Mouse (Mus musculus) layer of hippocampus, postnatal 10 days (tissue): ENCODE results near the gene Fam13a. TPM values are rescaled to one million over a fixed set of nuclear protein-coding genes. Genes with fewer than 3 reads are reported as not detected.

Source experiments
- DNase-seq, 2 experiments: peaks; one replicate each; pipeline ENCODE4 v3.0.0; 2021; ENCODE audit warnings: low spot score in 2 of 2
- long read RNA-seq: library from polyadenylated mRNA; stranded (forward); transcript quantifications from one replicate; pipeline ENCODE4 v2.0.0, GENCODE M21; 2023
- total RNA-seq, 2 experiments: library from RNA; stranded (reverse); gene quantifications; 2 replicates each; pipeline ENCODE4 v1.2.3; 2021

The Fam13a gene
- 10 to 100 TPM; 16.0 to 16.5 TPM for total RNA-seq
- long read RNA-seq, full-length matches to known transcripts = 2 of 7 reads
- long read RNA-seq, partial matches to known transcripts = 3 of 7 reads
- long read RNA-seq, other reads (novel, unspliced or antisense) = 2 of 7 reads

DNA sequence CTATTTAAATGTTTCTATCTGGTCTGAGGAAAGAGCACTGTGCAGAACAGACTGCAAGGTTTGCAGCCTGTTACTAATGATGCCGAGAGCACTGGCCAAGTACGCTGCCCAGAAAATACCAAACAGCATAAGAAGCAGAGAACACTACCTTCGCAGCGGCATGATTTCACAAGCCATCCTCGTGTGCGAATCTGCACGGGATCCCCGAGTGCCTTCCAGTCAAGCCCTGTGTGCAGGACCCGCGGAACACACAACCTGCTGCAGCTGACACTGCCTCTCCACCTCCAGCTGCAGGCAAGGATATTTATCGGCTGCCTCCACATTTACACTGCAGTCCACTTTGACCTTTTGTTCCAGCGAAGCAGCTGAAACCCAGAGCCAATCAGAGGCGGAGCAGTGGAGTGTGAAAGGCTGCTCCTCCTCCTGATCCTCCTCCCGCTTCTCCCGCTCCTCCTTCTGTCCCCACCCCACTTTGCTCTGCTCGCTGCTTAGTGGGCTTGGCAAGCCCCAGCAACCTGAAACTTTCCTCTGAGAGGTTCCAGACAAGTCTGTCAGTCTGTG lies at the start of gene Fam13a:
Gene Fam13a, minus strand, starts transcription at position 386 of the 561 bp plus-strand sequence.
- peak; percentile 71 to 77 for DNase-seq

DNA sequence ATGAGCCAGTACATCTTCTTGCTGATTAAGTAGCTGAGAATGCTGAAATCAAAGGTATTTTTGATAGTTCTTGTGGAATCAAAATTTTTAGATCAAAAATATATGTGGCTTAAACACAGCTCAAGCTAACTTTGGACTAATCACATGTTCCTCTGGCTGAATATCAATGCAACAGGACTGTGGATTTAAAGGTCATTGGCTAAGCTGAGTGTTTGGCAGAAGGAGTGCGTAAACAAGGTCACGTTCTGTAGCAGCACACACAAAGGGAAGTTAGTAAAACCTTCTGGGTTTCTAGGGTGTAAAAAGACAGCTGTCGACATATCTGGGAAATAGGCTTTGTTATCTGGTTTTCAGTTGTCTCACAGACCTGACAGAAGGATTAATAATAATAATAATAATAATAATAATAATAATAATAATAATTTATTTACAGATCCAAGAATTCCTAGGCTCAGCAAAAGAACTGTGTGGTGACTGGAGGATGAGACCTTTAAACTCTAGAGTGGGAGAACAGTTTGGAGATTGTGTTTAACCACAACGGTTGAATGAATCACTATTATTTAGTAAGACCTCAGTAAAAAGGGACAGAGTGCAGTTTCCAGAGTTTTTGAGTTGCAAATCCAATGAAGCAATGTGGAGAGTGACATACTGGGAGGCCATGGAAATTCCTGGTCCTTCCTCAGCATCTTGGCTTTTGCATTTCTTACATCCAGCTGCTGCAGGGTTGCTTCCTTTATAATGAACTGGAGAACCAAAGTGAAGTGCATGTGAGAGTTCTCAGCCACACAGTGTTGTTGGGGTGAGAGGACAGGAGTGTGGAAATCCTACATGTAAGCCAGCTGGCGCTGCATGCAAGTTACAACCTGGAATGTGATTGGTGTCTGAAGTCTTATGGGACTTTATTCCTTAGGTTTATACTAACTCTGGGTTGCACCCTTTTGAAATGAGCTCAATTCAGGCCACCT lies 48.0 kb upstream of the Fam13a start:
- DNase-seq = no peak

DNA sequence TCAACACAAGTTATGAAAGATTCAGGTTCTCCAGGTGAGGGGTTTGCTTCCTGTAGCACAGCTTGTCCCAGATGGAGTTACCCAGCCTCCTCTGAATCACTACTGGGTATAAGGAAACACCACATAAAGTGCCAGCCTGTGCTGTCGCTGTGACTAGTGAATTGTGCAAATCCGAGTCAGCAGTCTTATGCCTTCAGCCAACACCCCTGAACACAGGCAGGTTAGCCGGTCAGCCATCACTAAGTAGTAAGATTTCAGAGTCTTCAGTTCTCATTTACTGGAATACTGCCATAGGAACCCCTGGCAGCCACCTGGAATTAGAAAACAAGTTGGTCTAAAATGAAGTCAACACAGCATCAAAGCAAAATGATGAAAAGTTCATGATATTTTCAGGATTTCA lies 47.3 kb upstream of the Fam13a start:
- DNase-seq = no peak

DNA sequence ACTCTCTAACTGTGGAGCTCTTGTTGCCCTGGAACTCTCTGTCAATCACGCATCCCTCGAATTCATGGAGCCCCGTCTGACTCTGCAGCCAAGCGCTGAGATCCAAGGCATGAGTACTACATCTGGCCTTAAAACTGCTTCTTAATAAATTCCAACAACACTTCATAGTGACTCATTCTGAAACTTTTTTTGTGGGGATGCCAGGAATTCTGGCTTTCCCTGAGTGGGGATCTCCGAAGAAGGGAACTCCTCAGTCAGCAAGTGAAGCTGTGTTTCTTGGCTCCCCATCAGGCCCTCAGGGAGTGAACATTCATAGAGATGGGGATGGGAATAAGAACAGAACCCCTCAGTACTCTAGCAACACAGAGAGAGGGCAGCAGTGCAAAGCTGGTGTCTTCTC lies 43.8 kb upstream of the Fam13a start:
- DNase-seq = no peak

DNA sequence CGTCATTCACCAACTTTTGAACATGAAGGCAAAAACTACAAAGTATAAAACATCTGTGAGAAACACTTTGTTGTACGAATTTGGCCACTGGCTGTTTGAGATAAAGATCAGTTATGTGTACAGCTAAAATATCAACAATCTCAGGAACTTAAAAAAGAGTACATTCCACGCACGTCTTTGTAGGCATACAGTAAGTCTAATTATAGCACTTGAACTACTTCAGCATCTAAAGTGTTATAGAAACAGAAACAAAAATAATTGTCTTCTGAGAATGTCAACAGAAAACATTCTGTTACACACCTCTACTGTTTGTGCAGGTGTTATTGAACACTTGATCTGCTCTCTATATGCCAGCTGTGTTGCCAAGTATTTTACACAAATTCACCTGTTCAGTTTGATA lies 40.1 kb upstream of the Fam13a start:
- no peak for DNase-seq

DNA sequence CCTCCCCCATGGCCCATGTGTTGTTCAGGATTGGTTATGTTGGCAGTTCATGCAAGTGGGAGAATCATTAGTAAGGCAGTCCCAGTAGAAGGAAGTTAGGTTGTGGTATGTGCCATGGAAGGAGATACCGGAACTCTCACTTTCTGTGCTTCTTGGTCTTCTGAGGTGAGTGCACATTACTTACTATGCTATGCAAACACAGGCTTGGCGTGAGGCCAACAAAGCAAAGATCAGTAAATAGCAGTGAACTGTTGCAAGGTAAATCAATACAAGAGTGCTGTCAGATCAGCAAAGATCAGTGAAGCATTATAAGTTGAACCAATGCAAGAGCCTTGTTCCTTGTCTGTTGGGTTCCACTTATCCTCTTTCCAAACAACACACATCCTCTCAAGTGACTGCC lies 28.9 kb upstream of the Fam13a start:
- no peak for DNase-seq

DNA sequence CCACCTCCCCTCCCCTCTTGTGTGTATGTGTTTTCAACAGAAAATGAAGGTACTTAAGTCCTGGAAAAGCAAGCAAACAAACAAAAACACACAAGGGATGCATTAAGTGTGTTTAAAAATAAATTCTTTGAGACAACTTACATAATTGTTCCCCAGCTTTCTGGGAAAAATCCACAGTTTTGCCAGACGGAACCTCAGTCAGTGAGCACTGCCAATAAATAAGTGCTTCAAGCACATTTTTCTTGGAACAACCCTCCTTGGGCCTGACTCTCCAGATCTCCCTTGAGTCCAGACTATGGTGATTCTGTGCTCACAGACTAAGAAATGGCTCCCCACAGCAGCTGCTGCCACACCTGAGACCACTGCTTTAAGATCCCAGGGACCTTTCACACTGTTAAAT lies 15.4 kb upstream of the Fam13a start:
- no peak for DNase-seq

DNA sequence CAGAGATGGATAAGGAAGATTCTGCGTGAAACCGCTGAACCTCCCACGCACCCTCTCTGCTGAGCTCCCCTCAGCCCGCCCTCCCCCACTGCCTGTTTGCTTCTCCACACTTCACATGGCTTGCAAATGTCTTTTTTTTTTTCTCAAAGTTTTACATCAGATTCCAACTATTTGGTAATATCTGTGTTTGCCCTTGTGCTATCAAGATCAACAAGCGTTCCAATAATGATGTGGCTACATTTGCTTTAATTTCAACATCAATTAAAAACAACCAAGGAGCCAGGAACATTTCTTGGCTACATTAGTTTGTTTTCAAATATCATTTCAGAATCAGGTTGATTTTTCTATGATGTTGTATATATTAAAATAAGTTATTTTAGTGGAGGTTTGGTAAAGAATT lies 8.4 kb upstream of the Fam13a start:
- no peak for DNase-seq

DNA sequence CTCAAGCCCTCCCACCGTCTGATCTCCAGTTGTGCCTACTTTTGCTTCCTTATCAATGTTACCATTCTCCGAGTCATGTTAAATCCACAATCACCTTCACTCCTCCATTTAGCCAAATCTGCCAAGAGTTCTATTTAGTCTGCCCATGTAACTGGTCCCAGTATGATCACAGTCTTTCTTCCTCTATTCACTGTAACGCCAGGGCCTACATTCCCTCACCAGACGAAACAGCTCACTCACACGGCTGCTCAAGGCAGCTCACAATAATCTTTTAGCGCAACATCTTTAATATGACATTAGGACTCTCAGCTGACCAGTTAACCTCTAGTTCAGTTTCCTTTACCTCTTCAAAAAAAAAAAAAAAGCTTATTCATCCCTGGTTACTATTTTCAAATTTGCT lies 7.2 kb upstream of the Fam13a start:
- DNase-seq = no peak

DNA sequence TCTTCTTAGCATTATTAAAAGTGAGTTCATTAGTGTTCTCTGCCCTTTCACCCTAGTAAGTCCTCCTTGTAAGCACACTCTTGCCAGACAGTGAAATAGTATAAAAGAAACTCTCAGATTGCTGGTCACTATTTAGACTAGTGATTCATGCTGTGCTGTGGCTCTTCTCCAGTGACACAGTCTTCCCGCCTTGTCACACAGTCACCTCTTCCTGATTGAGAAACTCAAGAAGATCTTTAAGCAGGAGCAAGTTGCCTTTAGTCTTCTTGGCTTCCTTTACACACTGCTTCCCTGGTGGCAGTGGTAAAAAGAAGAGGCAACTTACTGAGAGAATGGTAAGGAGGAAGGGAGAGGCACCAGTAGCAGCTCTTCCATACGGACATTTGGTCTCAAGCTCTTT lies 6.3 kb upstream of the Fam13a start:
- DNase-seq = no peak

DNA sequence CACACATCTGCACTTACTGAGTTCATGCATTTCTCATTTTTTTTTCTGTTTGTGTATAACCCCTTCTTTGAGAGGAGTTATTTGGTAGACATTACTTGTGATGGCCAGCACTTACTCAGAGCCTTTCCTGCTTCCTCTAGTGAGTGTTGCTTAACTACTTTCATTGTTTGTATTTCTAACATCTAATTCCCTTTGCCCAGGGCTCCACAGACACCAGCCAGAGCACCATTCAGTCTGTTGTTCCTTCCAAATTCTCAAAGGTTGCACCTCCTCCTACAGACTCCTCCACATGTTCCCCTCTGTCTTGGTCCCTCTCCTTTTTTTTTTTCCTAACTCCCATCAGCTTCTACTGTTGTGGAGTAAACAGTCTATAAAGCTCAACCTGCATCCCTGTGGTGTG lies 5.7 kb upstream of the Fam13a start:
- no peak for DNase-seq

DNA sequence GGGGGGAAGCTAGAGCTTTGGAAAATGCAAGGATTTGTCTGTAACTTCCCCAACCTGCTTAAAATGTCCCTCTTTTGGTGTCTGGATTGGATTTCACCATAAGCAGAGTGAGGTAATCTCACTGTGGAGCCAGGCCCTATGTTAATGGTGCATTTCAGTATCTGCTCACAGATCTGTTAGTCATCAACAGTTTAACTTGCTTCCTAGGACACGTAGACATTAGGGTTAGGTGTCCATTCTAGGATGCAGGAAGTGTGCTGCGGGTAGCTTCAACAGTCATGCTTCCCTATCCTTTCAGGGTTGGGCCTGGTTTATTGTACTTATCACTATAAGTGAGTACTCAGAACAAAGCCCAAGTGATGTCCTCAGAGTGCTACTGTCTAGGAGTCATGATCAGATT lies 4.5 kb upstream of the Fam13a start:
- no peak for DNase-seq

DNA sequence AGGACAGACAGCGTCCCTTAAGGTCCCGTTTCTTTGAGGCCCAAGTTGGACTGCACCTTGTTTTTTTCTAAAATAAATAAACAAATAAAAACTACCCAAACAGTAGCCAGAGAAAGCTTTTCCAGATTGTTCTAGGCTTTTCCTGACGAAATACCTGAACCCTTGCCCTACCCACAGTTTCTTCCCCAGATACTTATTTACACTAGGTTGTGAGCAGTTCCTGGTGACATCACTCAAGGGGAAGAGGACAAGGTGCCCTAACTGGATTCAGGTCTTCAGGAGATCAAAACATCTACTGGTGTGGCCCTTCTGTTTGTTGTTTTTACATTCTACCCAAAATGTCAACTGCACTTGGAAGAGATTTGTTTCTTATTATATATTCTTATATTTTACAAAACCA lies 457 bp upstream of the Fam13a start:
- no peak for DNase-seq

DNA sequence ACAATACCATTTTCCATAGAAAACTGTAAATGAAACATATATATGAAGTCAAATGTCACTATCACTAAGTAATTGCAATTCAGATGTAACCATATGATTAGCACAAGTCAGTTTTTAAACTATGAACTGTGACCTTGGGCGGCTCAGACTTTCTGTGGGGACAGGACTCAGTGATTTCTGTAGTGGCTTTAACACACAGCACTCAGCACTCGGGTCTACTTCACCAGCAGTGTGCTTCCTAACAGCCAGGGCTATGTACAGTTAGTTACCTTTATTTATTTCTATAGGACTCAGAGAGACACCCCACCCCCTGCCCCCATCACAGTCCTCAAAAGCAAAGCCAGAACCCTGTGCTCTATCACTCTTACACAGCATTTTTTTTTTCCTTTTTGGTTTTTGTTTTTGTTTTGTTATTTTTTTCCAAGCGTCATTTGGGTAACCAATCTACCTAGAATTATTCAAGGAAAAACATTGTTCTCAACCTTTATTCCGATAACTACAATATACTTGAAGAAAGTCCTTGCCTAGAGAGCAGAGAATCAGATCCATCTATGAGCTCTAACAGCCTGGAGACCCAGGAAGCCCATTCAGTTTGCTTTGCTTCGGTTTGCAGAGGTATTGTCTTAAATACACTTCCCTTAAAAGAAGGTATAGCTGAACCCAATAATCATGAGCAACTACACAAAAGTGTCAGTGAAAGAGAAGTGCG lies 740 bp downstream of the Fam13a start:
- DNase-seq = no peak

DNA sequence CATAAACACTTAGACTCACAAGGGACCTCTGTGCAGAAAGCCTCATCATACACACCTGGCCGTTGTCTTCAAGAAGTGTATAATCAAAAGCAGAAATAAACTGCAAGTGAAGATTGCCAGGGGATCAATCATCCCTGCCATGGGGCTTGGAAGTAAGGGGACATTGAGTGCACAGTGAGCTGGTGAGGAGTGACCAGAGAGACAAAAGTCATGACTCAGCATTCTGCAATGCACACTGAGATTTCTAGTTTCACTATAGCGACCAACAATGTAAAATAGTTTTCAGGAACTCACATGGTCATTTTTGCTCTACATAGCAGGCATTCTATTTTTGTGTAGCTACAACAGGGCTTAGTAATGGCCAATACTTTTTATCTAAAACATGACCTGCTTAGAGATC lies 1.7 kb downstream of the Fam13a start:
- DNase-seq = no peak

DNA sequence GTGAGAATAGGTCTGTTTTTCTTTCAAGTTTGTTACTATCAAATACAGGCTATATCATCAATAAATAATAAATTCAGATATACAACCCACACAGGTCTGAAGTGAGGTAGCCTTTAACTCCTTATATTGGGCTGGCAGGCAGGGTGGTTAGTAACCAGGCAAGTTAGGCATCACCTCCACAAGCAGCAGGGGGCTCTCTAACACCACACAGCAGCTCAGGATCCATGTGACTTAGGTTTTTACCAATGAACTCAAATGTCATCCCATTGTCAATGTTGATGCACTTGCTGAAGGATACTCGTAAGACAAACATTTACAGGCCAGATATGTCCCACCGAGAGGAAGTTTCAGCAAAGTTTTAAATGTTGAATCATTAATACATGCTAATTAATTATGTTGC lies 4.0 kb downstream of the Fam13a start:
- no peak for DNase-seq

DNA sequence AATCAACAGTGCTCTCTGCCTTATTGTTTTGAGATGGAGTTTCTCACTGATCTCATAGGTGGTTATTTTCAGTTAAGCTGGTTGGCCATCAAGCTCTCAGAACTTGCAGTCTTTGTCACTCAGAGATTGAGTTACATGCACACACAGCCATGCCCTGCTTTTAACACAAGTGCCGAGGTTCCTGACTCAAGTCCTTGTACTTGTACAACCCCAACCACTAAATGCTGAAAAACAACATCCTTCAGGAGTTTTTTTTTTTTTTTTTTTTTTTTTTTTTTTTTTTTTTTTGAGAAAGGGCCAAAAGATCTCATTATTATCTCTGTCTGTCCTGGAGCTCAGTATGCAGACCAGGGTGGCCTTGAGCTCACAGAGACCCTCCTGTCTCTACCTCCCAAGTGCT lies 4.5 kb downstream of the Fam13a start:
- no peak for DNase-seq

DNA sequence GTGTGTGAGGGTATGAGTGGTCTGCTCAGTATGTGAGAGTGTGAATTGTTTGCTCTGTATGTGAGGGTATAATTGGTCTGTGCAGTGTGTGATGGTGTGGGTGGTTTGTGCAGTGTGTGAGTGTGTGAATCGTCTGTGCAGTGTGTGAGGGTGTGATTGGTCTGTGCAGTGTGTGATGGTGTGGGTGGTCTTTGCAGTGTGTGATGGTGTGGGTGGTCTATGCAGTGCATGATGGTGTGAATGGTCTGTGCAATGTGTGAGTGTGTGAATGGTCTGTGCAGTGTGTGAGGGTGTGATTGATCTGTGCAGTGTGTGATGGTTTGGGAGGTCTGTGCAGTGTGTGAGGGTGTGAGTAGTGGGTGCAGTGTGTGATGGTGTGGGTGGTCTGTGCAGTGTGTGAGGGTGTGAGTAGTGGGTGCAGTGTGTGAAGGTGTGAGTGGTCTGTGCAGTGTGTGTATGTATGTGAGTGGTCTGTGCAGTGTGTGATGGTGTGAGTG lies 8.0 kb downstream of the Fam13a start:
- no peak for DNase-seq

DNA sequence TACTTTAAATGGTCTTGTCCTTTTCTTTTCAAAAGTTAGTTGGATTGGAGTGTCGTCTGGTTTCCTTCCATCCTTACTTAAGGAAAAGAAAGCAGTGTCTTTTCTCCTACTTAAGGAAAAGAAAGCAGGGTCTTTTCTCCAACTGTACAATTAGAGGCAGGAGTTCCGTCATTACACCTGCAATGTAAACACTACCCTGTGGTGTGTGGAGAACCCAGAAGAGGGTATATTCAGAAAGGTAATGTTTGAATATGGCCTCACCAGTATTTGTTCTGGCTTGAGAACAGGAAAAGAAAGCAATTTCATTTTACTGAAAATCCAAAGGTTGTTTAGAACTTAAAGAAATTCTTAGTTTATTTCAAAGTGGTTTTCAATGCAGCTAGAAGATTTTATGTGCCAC lies 9.6 kb downstream of the Fam13a start:
- DNase-seq = no peak

DNA sequence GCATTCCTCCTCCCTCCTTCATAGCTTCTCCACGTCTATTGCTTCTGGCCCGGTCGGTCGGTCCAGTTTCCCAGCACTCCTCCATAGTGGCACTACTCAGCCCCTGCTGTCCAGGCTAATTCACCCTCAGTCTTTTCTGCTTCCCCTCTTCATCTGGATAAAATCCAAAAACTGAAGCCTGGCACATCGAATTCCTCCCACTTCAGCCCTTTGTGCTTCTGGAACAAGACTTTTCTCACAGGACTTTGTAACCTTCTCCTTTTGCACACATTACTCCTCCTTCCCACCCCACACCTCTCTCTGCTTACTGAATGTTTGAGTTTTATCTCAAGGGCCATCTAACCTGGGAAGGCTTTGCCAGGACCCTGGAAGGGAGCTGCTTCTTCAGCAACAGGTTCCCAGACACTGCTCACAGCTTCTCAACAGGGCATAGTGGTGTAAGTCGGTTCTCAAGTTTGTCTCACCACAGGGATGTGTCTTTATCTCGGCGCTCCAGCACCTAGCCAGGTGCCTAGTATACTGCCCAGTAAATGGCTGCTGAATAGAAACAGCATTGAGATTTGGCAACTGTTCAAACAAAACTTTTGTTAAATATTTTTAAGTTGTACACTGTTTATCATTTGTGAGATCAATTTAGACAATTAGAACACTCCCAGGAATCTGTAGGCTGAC lies 10.1 kb downstream of the Fam13a start:
- DNase-seq = no peak

DNA sequence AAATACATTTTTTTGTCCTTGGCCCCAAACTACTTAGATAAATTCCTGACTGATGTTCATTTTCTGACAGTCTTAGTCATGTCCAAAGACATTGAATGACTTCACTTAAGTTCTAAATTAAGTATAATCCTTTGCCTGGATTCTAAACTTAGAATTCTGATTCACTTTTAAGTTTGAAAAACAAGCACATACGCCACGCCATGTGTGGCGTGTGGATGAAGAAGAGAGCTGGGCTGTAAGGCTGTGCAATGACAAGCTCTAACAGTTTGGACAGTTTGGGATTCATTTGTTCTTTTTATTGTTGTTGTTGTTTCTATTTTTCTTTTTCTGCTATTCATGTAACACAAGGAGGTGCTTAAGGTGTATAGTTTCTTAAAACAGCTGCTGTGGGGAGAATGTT lies 13.6 kb downstream of the Fam13a start:
- no peak for DNase-seq
